Comparison of ENCODE assay signal across 12 mouse cellular contexts in the genomic region with DNA sequence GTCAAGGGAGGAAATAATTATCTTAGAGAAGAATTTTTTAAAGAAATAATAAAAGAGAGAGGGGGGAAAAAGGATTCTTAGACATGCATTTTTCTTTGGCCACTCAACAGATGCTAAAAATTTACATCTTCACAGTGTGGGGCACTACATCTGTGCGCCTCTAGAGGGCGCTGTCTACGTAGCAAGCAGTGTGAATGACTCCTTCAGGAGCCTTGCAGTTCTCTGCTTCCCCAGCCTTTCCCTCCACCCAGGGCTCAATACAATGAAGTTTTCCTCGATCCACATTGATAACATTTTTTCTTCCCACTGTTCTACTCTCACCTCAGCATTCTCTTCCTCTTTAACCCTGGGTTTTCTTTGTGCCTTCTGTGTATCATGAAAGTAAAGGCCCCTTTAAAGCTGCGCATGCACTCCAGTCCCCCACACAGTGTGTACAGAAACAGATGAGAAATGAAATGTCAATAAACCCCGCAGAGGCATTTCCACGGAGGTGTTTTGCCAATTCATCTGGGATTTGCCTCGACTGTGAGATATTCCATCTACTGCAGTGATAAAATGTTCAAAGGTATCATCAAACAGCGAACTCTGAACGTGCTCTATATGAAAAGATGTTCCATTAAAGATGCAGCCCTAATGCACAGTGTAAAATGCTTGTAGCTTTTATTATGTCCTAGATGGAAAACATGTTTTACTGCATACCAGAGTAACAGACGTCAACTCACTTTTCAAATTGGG.
A peak's percentile ranks its signal among the peaks of the same experiment; 100 is the strongest.
DNase-seq lines count a peak whose midpoint lies in the region; ATAC-seq and TF ChIP-seq lines count a peak whose summit lies in the region.
"Had no signal": no experiment of that assay in that cellular context is flagged by ENCODE, and none has a peak within 500 bp of the region (broad histone marks: within the 10 kb centered on the region; RNA-seq: fewer than 3 reads in every experiment).

No protein-coding gene starts in this region.

- H3K27ac ChIP-seq in forebrain, postnatal 0 days (ENCODE audit: low read depth, low read length): no peak overlapping the region
- no peak overlapping the region for H3K27ac ChIP-seq in forebrain, embryonic 13.5 days
- H3K27ac ChIP-seq in liver, embryonic 14.5 days: no peak overlapping the region
- H3K27ac ChIP-seq in limb, embryonic 10.5 days: peak overlapping the region; percentile 79
- no peak overlapping the region for H3K27ac ChIP-seq in hindbrain, embryonic 16.5 days (ENCODE audit: low read depth, low read length)

- TF ChIP-seq CTCF in forebrain, postnatal 0 days (IDR thresholded peaks at IDR 0.05; ENCODE audit: low read depth): peak; percentile 50
- peak; percentile 44 for TF ChIP-seq CTCF in liver, embryonic 14.5 days (IDR thresholded peaks at IDR 0.05; ENCODE audit: low read depth)
- TF ChIP-seq CTCF in Patski (IDR thresholded peaks at IDR 0.05): peak; percentile 57

- no peak for TF ChIP-seq EP300 in liver, embryonic 14.5 days (IDR thresholded peaks at IDR 0.05; ENCODE audit: low read depth)

- DNase-seq in forebrain, postnatal 0 days: peak; percentile 7
- DNase-seq in liver, embryonic 14.5 days (ENCODE audit: low read depth in 3 of 3, low spot score in 3 of 3): no peak
- DNase-seq in liver (no peak), Patski (ENCODE audit: low read depth, low spot score) (no peak)
- peak; percentile 41 for DNase-seq in limb, embryonic 10.5 days (ENCODE audit: low spot score)
- no peak for DNase-seq in thymus, postnatal 4 days
- DNase-seq: adrenal gland, adult 2 months; B cell, adult 2 months; cerebellum, postnatal 25 days; heart, postnatal 4 days had no signal

- H3K27me3 ChIP-seq in forebrain, postnatal 0 days (ENCODE audit: insufficient read depth, low read length): no peaks in the 10 kb centered on the region
- no peaks in the 10 kb centered on the region for H3K27me3 ChIP-seq in forebrain, embryonic 13.5 days
- no peaks in the 10 kb centered on the region for H3K27me3 ChIP-seq in liver, embryonic 14.5 days (ENCODE audit: control insufficient read depth, insufficient read depth, low read length)
- peaks cover 33% of the 10 kb centered on the region for H3K27me3 ChIP-seq in Patski
- H3K27me3 ChIP-seq in limb, embryonic 10.5 days (ENCODE audit: low read depth, poor library complexity, severe bottlenecking): no peaks in the 10 kb centered on the region
- no peaks in the 10 kb centered on the region for H3K27me3 ChIP-seq in hindbrain, embryonic 16.5 days (replicated peaks; ENCODE audit: control insufficient read depth, insufficient read depth, low read length)

- no peaks in the 10 kb centered on the region for H3K9me3 ChIP-seq in forebrain, postnatal 0 days (ENCODE audit: low read length)
- H3K9me3 ChIP-seq in forebrain, embryonic 13.5 days (replicated peaks): no peaks in the 10 kb centered on the region
- H3K9me3 ChIP-seq in liver, embryonic 14.5 days (ENCODE audit: control insufficient read depth, low read length): no peaks in the 10 kb centered on the region
- no peaks in the 10 kb centered on the region for H3K9me3 ChIP-seq in limb, embryonic 10.5 days (replicated peaks)
- no peaks in the 10 kb centered on the region for H3K9me3 ChIP-seq in hindbrain, embryonic 16.5 days (ENCODE audit: control insufficient read depth, low read length)

- CTCF ChIA-PET in Patski (lab: Charles Lee): no interaction called here

- no peak overlapping the region for H3K9ac ChIP-seq in forebrain, postnatal 0 days
- no peak overlapping the region for H3K9ac ChIP-seq in forebrain, embryonic 13.5 days
- no peak overlapping the region for H3K9ac ChIP-seq in liver, embryonic 14.5 days (replicated peaks)
- no peak overlapping the region for H3K9ac ChIP-seq in hindbrain, embryonic 16.5 days (ENCODE audit: low read depth, low read length)

- in situ Hi-C loops in Patski (cut with MboI; ENCODE audit: low pct_unique_long_range_greater_than_20kb): no loop called here

- 51% methylated on average over 11 of the region's 11 CpGs for WGBS in forebrain, postnatal 0 days
- 61% methylated on average over 11 of the region's 11 CpGs for WGBS in forebrain, embryonic 13.5 days
- 44% methylated on average over 11 of the region's 11 CpGs for WGBS in liver, embryonic 14.5 days (ENCODE audit: insufficient replicate concordance)
- WGBS in limb, embryonic 10.5 days: 46% methylated on average over 11 of the region's 11 CpGs
- 56% methylated on average over 11 of the region's 11 CpGs for WGBS in hindbrain, embryonic 16.5 days

- no peak overlapping the region for H3K4me2 ChIP-seq in forebrain, postnatal 0 days (ENCODE audit: low read depth)
- H3K4me2 ChIP-seq in forebrain, embryonic 13.5 days: no peak overlapping the region
- H3K4me2 ChIP-seq in liver, embryonic 14.5 days (ENCODE audit: low read depth): no peak overlapping the region
- no peak overlapping the region for H3K4me2 ChIP-seq in hindbrain, embryonic 16.5 days (ENCODE audit: low read length)

- H3K36me3 ChIP-seq in forebrain, postnatal 0 days (ENCODE audit: insufficient read depth): no peaks in the 10 kb centered on the region
- no peaks in the 10 kb centered on the region for H3K36me3 ChIP-seq in forebrain, embryonic 13.5 days (ENCODE audit: poor library complexity, severe bottlenecking)
- H3K36me3 ChIP-seq in liver, embryonic 14.5 days (replicated peaks; ENCODE audit: control insufficient read depth, insufficient read depth, low read depth): no peaks in the 10 kb centered on the region
- no peaks in the 10 kb centered on the region for H3K36me3 ChIP-seq in limb, embryonic 10.5 days
- H3K36me3 ChIP-seq in hindbrain, embryonic 16.5 days (ENCODE audit: control insufficient read depth, insufficient read depth, low read length): no peaks in the 10 kb centered on the region

- POLR2A ChIA-PET in Patski (lab: Charles Lee): interaction anchor here (0.6 to 0.7 kb wide), 2 partner anchors 596 to 1212 kb away, joined by 3 to 6 read pairs; no protein-coding TSS in a partner anchor

- no peak overlapping the region for H3K4me3 ChIP-seq in forebrain, postnatal 0 days (ENCODE audit: low read depth, low read length)
- H3K4me3 ChIP-seq in forebrain, embryonic 13.5 days: no peak overlapping the region
- no peak overlapping the region for H3K4me3 ChIP-seq in liver, embryonic 14.5 days (ENCODE audit: insufficient read depth in 1 of 2, low read depth in 2 of 2, low read length in 2 of 2)
- H3K4me3 ChIP-seq in limb, embryonic 10.5 days: no peak overlapping the region
- no peak overlapping the region for H3K4me3 ChIP-seq in hindbrain, embryonic 16.5 days (ENCODE audit: low read length)

- peak; percentile 18; the same call in 1 of the 2 replicates for ATAC-seq in forebrain, postnatal 0 days
- ATAC-seq in forebrain, embryonic 13.5 days: no peak
- ATAC-seq in liver, embryonic 14.5 days (ENCODE audit: insufficient read depth): no peak
- no peak for ATAC-seq in Patski
- ATAC-seq in hindbrain, embryonic 16.5 days: no peak

- H3K4me1 ChIP-seq in forebrain, postnatal 0 days (ENCODE audit: insufficient read depth): no peaks in the 10 kb centered on the region
- no peaks in the 10 kb centered on the region for H3K4me1 ChIP-seq in forebrain, embryonic 13.5 days
- H3K4me1 ChIP-seq in liver, embryonic 14.5 days (replicated peaks; ENCODE audit: control insufficient read depth in 2 of 2, insufficient read depth in 2 of 2, low read length in 1 of 2): no peaks in the 10 kb centered on the region
- H3K4me1 ChIP-seq in limb, embryonic 10.5 days: peaks cover 23% of the 10 kb centered on the region
- no peaks in the 10 kb centered on the region for H3K4me1 ChIP-seq in hindbrain, embryonic 16.5 days (ENCODE audit: control insufficient read depth, insufficient read depth, low read depth, low read length)

Comparison
In these comparisons a context has a peak if more than half of its experiments do, and no peak if none do; other contexts are left out.
1. DNase-seq: peak in forebrain, postnatal 0 days (single experiment) and limb, embryonic 10.5 days (single experiment); none in liver, embryonic 14.5 days (0 of 3), liver (single experiment), Patski (single experiment) and thymus, postnatal 4 days (single experiment).
2. Peak in every context shown above with its lines, with median percentiles within 50 percentile points of each other: CTCF ChIP-seq.